Mouse (Mus musculus) spleen, postnatal 10 days (tissue): ENCODE data around the gene C330021F23Rik.

Experiments
- DNase-seq, 2 experiments: peaks; one replicate each; pipeline ENCODE4 v3.0.0; 2021 to 2022; ENCODE audit warnings: low spot score in 2 of 2

The C330021F23Rik gene

DNA sequence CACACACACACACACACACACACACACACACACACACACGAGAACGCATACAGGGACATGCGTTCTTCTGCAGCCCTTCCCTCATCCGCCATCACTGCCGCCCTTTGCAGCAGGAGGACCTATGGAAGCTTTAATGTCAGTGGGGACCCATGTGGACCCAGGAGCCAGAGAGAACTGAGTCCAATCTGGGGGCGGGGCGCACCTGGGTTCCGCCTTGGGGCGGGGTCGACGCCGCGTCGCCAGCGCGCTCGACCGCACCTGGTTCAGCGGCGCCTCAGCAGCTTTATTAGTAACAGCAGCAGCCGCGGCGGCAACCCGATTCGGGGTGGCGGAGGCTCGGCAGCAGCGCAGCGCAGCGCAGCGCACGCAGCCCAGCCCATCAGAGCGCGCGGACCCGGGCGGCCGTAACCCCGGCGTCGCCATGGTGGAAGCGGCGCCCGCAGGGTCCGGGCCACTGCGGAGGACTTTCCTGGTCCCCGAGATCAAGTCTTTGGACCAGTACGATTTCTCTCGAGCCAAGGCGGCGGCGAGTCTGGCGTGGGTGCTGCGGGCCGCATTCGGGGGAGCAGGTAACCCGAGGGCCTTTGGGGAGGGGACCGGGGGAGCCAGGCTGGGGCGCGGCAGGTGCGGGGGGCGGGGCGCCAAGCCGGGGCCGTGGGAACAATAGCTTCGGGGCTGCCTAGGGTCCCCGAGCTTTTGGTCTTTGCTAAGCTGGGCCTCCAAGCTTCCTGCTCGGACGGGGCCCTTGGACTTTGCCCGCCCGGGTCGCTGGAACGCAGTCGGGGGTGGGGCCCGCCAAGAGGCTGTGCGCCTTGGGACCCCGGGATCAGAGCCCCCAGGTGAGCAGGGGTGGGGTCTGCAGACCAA, 19.8 kb downstream of the C330021F23Rik start:
- peak in 1 of 2 experiments; percentile 51 for DNase-seq

DNA sequence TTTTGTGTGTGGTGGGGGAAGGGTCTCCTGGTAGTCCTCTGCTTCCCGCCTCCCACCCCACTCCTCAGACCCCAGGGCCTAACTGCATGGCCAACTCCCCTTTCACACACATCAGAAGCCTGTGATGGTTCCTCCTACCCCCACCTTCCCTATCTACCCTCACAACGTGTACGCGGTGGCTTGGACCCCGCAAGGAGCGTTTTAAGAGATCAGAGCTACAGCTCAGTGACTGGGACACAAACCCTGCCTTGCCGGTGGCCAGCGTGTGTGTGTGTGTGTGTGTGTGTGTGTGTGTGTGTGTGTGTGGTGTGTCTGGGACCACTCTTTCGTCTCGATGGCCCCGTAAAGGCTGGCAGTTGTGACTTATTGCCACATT, 20.5 kb downstream of the C330021F23Rik start:
- DNase-seq: no peak

DNA sequence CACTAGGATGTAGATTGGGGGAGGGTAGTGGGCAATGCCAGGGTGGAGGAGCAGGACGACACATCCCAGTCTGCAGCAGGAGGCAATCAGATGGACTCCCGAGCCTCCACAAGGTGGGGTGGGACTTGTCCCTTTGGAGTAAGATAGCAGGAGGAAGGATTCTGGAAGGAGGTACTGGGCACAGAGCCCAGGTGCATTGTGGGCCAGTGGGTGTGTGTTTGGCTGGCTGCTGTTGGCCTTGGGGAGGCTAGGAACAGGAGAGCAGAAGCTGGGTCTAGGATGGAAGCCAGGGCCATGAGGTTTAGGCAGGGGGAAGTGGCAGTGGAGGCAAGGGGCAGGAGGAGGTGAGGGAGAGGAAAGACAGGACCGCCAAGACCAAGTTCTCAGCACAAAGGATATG, 25.7 kb downstream of the C330021F23Rik start:
- DNase-seq: no peak

DNA sequence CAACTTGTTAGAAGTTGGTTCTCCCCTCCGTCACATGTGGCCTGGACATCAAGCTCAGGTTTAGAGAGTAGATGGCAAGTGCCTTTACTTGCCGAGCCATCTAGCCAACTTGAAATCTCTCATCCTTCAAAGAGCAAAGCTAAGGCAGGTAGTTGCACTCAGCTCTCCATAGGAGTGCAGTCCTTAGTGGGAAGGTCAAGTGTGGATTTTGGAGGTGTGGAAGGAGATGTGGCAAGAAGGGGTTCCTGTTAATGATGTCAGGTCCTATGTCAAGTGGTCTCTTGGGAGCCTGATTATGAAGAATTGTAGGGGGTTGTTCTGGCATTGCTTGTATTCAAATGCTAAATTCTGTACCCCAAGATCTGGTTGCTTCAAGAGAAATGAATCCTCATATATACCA, 26.7 kb downstream of the C330021F23Rik start:
- DNase-seq: no peak

DNA sequence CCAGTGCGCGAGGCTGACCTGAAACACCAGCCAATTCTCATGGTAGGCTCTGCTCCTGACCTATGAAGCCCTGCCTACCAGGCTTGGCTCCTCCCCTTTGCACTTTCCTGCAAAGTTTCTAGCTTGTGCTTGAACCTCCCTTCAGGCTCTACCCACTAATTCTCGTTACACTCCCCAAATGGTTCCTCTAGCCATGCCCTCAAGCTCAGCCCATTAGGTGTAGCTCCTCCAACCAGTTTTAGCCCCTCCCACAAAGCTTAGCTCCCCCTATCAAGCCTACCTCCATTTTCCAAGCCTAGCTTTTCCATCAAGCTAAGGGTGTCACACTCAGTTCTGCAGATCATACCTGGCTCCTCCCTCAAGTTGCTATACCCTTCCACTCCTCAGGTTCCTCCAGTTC, 30.3 kb downstream of the C330021F23Rik start:
- DNase-seq: no peak

DNA sequence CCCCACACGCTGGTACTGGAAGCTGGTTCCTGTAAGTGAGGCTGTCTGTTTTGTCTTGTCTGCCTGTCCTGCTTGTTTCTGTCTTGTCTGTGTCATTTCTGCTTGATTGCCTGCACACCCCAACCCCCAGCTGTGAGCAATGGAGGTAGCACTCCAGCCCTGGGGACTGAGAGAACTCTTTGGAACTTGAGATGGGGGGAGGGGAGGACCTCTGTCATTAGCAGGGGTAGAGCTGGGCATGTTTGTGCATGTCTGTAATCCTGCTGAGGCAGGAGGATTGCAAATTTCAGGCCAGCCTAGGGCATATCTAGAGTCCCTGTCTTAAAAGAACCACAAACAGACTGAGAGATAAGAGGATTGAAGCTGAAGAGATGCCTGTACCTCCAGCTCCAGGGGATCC, 31.4 kb downstream of the C330021F23Rik start:
- DNase-seq: no peak

DNA sequence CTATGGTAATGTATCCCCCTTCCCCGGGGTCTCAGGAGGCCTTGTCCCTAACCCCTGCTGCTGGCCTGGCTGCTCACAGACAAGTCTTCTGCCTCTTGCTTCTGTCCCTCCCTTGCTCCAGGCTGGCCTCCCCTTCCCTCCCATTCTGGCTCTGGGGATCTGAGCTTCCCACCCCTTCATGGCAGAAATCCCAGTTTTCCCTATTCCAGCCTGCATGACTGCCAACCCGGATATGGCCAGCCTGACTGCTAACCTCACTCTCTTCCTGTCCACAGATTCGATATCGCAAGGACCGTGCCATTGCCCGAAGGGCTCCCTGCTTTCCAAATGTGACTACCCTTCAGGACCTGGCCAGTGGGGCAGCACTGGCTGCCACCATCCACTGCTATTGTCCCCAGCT, 32.6 kb downstream of the C330021F23Rik start:
- no peak for DNase-seq

DNA sequence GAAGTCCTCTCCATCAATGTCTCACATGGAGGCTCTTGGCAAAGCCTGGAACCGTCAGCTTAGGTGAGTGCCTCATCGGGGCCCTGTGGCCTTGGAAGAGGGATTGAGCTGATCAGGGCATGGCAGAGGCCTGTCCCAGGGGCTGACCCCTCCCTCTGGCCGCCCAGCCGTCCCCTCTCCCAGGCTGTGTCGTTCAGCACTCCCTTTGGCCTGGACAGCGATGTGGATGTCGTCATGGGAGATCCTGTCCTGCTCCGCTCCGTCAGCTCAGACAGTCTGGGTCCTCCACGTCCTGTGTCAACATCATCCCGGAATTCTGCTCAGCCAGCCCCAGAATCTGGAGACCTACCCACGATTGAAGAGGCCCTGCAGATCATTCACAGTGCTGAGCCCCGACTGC, 35.6 kb downstream of the C330021F23Rik start:
- DNase-seq: no peak

DNA sequence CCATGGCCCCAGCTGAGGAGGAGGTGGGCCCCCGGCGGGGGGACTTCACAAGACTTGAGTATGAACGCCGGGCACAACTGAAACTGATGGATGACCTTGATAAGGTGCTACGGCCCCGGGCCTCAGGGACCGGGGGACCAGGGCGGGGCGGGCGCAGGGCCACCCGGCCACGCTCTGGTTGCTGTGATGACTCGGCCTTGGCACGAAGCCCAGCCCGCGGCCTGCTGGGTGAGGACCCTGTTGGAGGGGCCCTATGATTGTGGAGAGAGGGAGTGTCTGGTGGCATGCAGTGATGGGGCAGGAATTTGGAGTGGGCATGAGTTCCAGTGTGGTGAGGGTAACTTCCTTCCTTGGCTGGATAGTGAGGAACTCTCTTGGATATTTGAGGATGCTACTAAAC, 38.8 kb downstream of the C330021F23Rik start:
- DNase-seq: no peak

DNA sequence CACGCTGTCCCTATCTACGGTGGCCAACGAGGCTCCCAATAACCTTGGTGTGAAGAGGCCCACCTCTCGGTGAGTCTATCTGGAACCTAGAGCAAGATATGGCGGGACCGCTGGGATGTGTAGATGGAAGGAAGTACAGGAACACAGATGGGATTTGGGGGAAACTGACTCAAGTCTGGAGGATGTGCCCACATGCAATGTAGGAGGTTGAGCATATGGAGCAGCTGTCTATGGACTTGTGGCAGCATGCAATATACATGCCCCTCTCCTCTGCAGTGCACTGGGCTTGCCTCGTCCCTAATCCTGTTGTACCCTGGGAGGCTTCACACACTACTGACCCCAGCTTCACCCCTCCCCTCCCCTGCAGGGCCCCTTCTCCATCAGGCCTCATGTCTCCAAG, 40.0 kb downstream of the C330021F23Rik start:
- no peak for DNase-seq

DNA sequence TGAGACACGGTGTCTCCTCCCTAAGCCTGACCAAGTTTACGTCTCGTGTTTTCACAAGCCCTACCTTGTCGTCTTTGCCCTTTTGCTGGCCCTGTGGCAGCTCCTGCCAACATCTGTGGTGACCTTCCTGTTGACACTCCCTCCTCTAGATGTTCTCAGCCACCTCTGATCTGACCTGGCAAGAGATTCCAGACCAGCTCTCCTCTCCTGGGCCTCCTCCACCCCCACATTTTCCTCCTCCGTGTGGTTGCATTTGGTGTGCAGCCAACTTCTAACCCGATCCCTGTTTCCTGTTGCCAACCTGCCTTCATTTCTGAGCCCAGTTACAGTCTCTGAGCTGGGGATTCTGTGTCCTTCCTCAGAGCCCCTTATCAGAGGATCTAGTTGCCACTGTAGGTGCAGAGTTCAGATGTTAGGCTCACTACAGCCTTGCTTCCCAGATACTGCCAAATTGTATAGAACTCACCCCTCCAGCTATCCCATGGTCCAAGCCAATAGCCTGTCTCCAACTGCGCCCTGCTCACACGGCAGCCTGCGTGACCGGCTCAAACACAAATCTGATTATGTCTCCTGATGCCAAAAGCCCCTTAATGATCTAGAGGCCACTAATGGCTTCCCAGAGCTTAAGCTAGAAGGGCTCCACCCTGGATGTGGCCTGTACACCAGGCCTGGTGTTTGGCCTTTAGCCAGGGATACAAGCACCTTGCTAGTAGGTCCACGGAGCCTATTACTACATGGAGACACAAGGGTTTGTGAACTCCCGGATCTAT, 41.4 kb downstream of the C330021F23Rik start:
- no peak for DNase-seq

DNA sequence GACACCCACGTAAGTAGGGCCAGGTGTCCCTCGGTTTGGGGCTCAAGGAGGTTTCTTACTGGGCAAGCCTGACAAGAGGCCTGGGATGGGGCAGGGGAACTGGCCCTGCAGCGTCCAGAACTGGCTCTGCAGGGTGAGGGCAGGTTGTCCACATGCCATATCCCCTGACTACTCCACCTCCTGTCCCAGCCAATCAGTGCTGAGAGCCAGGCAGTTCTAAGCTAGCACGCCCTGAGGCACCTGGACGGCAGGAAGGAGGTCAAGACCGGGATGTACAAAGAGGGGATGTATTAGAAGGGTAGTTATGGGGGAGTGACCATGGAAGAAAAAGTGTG, 42.0 kb downstream of the C330021F23Rik start:
- DNase-seq: no peak

DNA sequence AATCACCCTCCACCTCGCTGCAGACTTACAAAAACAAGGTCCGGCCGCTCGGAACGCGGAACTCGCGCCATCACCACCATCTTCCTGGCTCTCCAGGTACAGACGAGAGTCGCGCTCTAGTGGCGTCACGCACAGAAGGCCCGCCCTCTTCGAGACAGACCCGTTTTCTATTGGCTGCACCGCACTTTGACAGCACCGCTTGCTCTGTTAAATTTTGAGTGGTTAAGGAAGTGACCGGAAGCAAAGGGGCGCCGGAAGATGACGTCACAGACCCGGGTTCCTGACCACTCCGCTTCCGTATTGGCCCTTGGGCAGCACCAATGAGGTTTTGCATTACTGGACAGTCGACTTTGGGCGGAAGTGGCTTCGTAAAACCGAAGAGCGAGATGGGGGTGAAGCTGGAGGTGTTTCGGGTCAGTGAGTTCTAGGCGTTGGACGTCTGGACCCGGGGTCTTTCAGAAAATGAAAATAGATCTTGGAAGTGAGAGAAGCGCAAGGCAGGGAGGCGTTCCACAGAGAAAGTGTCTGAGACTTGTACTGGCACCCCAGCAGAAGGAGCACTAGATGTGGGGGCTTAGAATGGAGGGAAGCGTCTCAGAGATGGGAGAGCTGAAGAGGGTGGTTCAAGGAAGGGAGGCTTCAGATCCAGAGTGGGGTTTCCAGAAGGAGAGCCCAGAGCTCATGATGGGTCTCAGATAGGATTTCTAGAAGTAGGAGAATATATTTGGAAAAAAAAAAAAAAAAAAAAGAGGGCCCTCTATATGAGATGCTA, 53.6 kb downstream of the C330021F23Rik start, which contains the start of the genes Xab2 and Pet100:
TSS of gene Xab2 (minus strand) at position 118 of the 772 bp plus-strand sequence.
TSS of gene Pet100 (plus strand) at position 350 of the 772 bp plus-strand sequence.
- peak; percentile 97 to 98 for DNase-seq

DNA sequence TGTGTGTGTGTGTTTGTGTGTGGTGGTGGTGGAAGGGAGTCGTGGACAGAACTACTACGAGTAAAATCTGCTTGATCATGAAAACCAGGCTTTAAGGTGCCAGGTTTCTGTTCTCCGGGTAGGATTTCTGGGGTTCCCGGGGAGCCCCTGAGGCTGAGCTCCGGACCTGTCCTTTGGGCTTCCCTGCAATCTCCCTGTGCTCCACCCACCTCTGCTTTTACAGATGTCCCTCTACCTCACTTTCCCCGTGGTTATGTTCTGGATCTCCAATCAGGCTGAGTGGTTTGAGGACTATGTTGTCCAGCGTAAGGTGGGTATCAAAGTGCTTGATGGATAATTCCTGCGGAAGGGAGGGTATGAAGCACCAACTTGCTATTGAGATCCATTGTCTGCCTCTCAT, 54.3 kb downstream of the C330021F23Rik start:
- DNase-seq: no peak

DNA sequence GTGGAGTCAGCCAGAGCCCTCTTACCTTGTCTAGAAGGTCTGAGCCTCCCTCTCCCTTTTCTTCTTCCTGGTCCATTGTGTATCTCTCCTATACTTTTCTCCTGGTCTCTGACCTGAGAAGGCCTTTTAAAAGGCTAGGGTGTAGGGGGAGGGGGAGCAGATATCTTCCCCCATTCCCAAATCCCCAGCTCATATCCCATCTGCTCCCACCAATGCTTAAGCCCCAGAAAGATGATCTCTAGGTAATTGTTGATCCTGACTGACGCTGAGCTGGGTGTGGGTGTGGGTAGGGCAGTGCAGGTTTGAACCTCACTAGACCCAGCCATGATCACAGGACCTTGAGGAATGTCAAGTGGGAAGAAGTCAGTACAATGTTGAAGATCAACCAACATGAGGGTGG, 57.7 kb downstream of the C330021F23Rik start, which contains the start of gene Pcp2:
TSS of gene Pcp2 (minus strand) at position 101 of the 400 bp plus-strand sequence.
- no peak for DNase-seq

DNA sequence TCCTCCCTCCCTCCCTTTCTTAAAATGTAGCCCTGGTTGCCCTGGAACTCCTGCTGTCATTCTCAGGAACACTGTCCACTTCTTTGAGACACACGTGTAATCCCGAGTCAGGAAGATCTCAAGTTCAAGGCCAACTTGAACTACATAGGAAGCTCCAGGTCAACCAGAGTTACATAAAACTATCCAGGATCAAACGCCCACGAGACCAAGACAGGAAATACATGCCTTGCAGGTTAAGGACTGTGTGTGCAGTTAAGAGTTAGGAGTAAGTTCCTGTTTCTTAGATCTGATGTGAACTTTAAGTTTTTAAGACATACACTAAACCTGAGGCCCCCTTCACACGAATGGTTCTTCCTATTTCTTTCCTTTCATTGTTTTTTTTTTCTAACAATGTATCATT, 59.2 kb downstream of the C330021F23Rik start:
- DNase-seq: no peak

DNA sequence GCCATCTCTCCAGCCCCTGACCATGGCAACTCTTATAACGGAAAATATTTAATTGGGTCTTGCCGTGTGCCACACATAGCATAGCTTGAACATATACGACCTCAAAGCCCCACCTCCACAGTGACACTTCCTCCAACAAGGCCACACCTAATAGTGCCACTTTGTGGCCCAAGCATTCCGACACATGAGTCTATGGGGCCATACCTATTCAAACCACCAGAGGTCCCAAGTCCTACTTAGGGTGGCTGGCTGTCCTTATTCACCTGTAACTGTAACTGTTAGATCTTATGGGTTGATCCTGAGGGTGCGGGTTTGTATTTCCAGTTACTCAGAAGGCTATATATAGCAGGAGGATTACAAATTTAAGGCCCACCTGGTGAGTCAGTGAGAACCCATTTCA, 60.2 kb downstream of the C330021F23Rik start:
- DNase-seq: peak in 1 of 2 experiments; percentile 60

DNA sequence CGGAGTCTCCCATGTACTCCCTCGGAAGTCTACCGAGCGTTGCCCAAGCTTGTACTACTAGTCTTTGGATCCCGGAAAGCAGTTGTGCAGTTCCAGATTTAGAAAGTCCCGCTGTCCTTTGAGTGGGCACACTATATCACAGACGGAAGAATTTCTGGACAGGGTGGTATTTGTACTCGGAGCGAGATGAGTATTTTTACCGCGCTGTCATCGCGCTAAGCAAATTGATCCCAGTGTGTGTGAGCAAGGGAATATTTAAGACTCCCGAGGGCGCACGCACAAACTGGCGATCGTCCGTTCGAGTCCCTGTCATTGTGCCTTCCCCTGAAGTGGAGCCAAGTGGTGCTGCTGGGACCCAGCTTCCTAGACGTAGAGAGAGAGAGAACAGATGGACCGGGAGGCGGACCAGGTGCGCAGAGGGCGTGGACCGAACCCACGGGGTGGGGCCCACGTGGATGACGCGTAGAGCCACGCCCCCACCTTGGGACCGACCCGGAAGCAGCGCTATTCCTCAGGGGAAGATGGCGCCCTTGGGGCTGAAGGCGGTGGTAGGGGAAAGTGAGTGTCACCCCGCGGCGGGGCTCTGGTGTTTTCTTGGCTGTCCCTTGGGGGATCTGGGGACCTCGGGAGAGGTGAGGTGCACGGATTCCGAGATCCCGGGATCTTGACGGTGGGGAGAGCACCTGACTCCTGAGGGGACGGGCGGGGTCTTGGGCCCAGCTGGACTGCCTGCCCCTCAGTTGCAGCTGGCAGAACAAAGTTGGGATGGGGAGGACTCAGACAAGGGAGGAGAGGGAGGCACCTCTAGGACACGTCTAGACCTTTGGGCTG, 63.1 kb downstream of the C330021F23Rik start, which contains the start of gene Stxbp2:
TSS of gene Stxbp2 (plus strand) at position 309 of the 831 bp plus-strand sequence.
- peak; percentile 68 to 89 for DNase-seq

DNA sequence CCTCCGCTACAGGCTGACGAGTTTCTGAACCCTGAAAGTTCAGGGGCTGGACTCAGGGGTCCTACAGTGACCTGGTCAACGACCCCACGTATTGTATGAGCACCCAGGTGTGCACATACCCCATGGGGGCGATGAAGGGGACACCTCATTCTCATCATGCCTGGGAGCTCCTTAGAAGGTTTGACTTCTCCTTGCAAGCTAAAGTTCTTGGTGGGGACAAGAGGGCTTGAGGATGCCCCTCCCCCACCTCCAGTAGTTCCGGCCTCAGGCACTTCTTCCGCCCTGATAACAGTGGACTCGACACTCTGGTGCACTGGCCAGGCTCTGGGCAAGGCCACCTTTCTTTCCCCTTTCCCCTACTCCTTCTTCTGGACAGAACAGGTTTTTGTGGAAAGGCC, 63.7 kb downstream of the C330021F23Rik start:
- peak in 1 of 2 experiments; percentile 55 for DNase-seq
